Mouse (Mus musculus): Measurements from ENCODE around the gene Vhl. TPM values are rescaled to one million over a fixed set of nuclear protein-coding genes. Genes with fewer than 3 reads are reported as not detected.

Vhl gene
- polyA plus RNA-seq, 1 experiment, result 55.1 TPM

GRCm38 (mm10) chr6:113655475-113655874 is 31.7 kb downstream of the Vhl start:
- no peak overlapping the region for H3K27ac ChIP-seq (ENCODE audit: insufficient read depth, low read length)

GRCm38 (mm10) chr6:113656847-113657246 is 33.1 kb downstream of the Vhl start:
- Histone ChIP-seq H3K27ac (ENCODE audit: insufficient read depth, low read length) (peak overlapping the region; percentile 63; the same call in 1 of the 2 replicates), H3K4me1 (ENCODE audit: control insufficient read depth, insufficient read depth, low read length) (peaks cover 6% of the 10 kb centered on the region), H3K4me3 (ENCODE audit: insufficient read depth, low read length) (no peak overlapping the region)
- TF ChIP-seq CTCF (IDR thresholded peaks at IDR 0.05; ENCODE audit: extremely low read depth, insufficient read depth, low read length), result no peak
- TF ChIP-seq POLR2A (IDR thresholded peaks at IDR 0.05; ENCODE audit: extremely low read depth, insufficient read depth, low read length), result no peak

More at GRCm38 (mm10) chr6:113655475-113655874, 31.7 kb downstream of the Vhl start:
- no peak for TF ChIP-seq CTCF (IDR thresholded peaks at IDR 0.05; ENCODE audit: extremely low read depth, insufficient read depth, low read length)
- no peak for TF ChIP-seq POLR2A (IDR thresholded peaks at IDR 0.05; ENCODE audit: extremely low read depth, insufficient read depth, low read length)
- H3K4me3 ChIP-seq (ENCODE audit: insufficient read depth, low read length), result no peak overlapping the region
- H3K4me1 ChIP-seq (ENCODE audit: control insufficient read depth, insufficient read depth, low read length), result peaks cover 6% of the 10 kb centered on the region

- TF ChIP-seq CTCF (IDR thresholded peaks at IDR 0.05; ENCODE audit: extremely low read depth, insufficient read depth, low read length) (no peak), POLR2A (IDR thresholded peaks at IDR 0.05; ENCODE audit: extremely low read depth, insufficient read depth, low read length) (no peak)
- peak overlapping the region; percentile 68; the same call in 1 of the 2 replicates for H3K27ac ChIP-seq (ENCODE audit: insufficient read depth, low read length)
- H3K4me3 ChIP-seq (ENCODE audit: insufficient read depth, low read length), result no peak overlapping the region
- peaks cover 6% of the 10 kb centered on the region for H3K4me1 ChIP-seq (ENCODE audit: control insufficient read depth, insufficient read depth, low read length)
These were observed 34.5 kb downstream of the Vhl start for GRCm38 (mm10) chr6:113658226-113658625.

- Histone ChIP-seq H3K4me3 (ENCODE audit: insufficient read depth, low read length) (no peak overlapping the region), H3K4me1 (ENCODE audit: control insufficient read depth, insufficient read depth, low read length) (peaks cover 6% of the 10 kb centered on the region), H3K27ac (ENCODE audit: insufficient read depth, low read length) (peak overlapping the region; percentile 32; the same call in 1 of the 2 replicates)
- TF ChIP-seq POLR2A (IDR thresholded peaks at IDR 0.05; ENCODE audit: extremely low read depth, insufficient read depth, low read length) (no peak), CTCF (IDR thresholded peaks at IDR 0.05; ENCODE audit: extremely low read depth, insufficient read depth, low read length) (no peak)
These were observed 36.1 kb downstream of the Vhl start for GRCm38 (mm10) chr6:113659648-113660491.

- H3K27ac ChIP-seq (ENCODE audit: insufficient read depth, low read length), result 0 out of 2 replicates have a peak overlapping the region, but pooled peaks have one; percentile 13
- H3K4me3 ChIP-seq (ENCODE audit: insufficient read depth, low read length), result no peak overlapping the region
- no peak for TF ChIP-seq POLR2A (IDR thresholded peaks at IDR 0.05; ENCODE audit: extremely low read depth, insufficient read depth, low read length)
- TF ChIP-seq CTCF (IDR thresholded peaks at IDR 0.05; ENCODE audit: extremely low read depth, insufficient read depth, low read length), result no peak
- peaks cover 6% of the 10 kb centered on the region for H3K4me1 ChIP-seq (ENCODE audit: control insufficient read depth, insufficient read depth, low read length)
These were observed 37.0 kb downstream of the Vhl start for GRCm38 (mm10) chr6:113660492-113661352.

GRCm38 (mm10) chr6:113661353-113662241 is 37.8 kb downstream of the Vhl start:
- TF ChIP-seq POLR2A (IDR thresholded peaks at IDR 0.05; ENCODE audit: extremely low read depth, insufficient read depth, low read length) (no peak), CTCF (IDR thresholded peaks at IDR 0.05; ENCODE audit: extremely low read depth, insufficient read depth, low read length) (no peak)
- H3K27ac ChIP-seq (ENCODE audit: insufficient read depth, low read length), result peak overlapping the region; percentile 51; the same call in 1 of the 2 replicates
- no peak overlapping the region for H3K4me3 ChIP-seq (ENCODE audit: insufficient read depth, low read length)
- H3K4me1 ChIP-seq (ENCODE audit: control insufficient read depth, insufficient read depth, low read length), result peaks cover 6% of the 10 kb centered on the region

GRCm38 (mm10) chr6:113662964-113663700 is 39.4 kb downstream of the Vhl start:
- H3K4me3 ChIP-seq (ENCODE audit: insufficient read depth, low read length), result no peak overlapping the region

GRCm38 (mm10) chr6:113664305-113664704 is 40.5 kb downstream of the Vhl start:
- no peak overlapping the region for H3K27ac ChIP-seq (ENCODE audit: insufficient read depth, low read length)
- TF ChIP-seq POLR2A (IDR thresholded peaks at IDR 0.05; ENCODE audit: extremely low read depth, insufficient read depth, low read length) (no peak), CTCF (IDR thresholded peaks at IDR 0.05; ENCODE audit: extremely low read depth, insufficient read depth, low read length) (no peak)
- H3K4me1 ChIP-seq (ENCODE audit: control insufficient read depth, insufficient read depth, low read length), result peaks cover 3% of the 10 kb centered on the region; the same call in 1 of the 2 replicates
- H3K4me3 ChIP-seq (ENCODE audit: insufficient read depth, low read length), result no peak overlapping the region

More at GRCm38 (mm10) chr6:113662964-113663700, 39.4 kb downstream of the Vhl start:
- H3K27ac ChIP-seq (ENCODE audit: insufficient read depth, low read length), result no peak overlapping the region
- TF ChIP-seq POLR2A (IDR thresholded peaks at IDR 0.05; ENCODE audit: extremely low read depth, insufficient read depth, low read length) (no peak), CTCF (IDR thresholded peaks at IDR 0.05; ENCODE audit: extremely low read depth, insufficient read depth, low read length) (no peak)
- H3K4me1 ChIP-seq (ENCODE audit: control insufficient read depth, insufficient read depth, low read length), result peaks cover 6% of the 10 kb centered on the region

Data from cortical plate, adult 2 months (tissue).